Comparison of ENCODE assay signal across 24 mouse cellular contexts in the genomic region with DNA sequence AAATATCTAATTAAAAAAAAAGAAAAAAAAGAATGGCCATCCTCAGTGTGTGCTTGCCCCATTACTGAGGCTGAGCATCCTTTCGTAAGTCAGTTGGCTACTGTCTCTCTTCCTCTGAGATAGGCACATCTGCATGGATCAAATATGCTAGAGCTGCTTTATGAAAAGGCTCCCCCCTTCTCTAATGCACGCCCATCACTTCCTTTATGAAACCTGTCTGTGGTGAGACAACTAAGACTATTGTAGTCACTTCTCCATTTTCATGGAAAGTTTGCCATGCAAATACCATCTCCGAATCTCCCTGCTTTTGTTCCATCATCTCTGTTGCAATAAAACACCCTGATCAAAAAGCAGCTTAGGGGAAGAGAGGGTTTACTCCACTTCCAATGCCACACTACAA. TPM values are rescaled to one million over a fixed set of nuclear protein-coding genes. Genes with fewer than 3 reads are reported as not detected.
A peak's percentile ranks its signal among the peaks of the same experiment; 100 is the strongest.
DNase-seq lines count a peak whose midpoint lies in the region; ATAC-seq lines count a peak whose summit lies in the region.
"Had no signal": no experiment of that assay in that cellular context is flagged by ENCODE, and none has a peak within 500 bp of the region (broad histone marks: within the 10 kb centered on the region; RNA-seq: fewer than 3 reads in every experiment).

No protein-coding gene starts in this region.

- no peaks in the 10 kb centered on the region for H3K27me3 ChIP-seq in splenic B cell, adult 2 months (ENCODE audit: control insufficient read depth, insufficient read depth, low read length, poor library complexity, severe bottlenecking)
- H3K27me3 ChIP-seq: forebrain, embryonic 12.5 days; heart, embryonic 15.5 days; midbrain, embryonic 13.5 days had no signal

- no peaks in the 10 kb centered on the region for H3K36me3 ChIP-seq in splenic B cell, adult 2 months (ENCODE audit: control insufficient read depth, insufficient read depth, low read length, poor library complexity, severe bottlenecking)
- H3K36me3 ChIP-seq: forebrain, embryonic 12.5 days; heart, embryonic 15.5 days; limb, embryonic 10.5 days; midbrain, embryonic 13.5 days had no signal

- no peak for ATAC-seq in CD4-positive, CD25-positive, alpha-beta regulatory T cell, adult 4 months
- ATAC-seq in hematopoietic stem cell, adult 5-6 weeks (replicated peaks in 1 of 2; ENCODE audit: insufficient read depth in 1 of 2, low FRiP score in 2 of 2, low TSS enrichment in 1 of 2, low read depth in 1 of 2, poor library complexity in 2 of 2, severe bottlenecking in 2 of 2), result peak; percentile 91 to 94
- ATAC-seq in activated CD4-positive, CD25-positive, alpha-beta regulatory T cell, adult 4 months, result no peak
- ATAC-seq: inflammation-experienced regulatory T-cells, adult 6 months; midbrain, embryonic 13.5 days had no signal

- DNase-seq in CD4-positive, CD25-positive, alpha-beta regulatory T cell, adult 2 months (ENCODE audit: low read depth, low spot score), result peak; percentile 15
- peak; percentile 38 for DNase-seq in lung, postnatal 25 days (ENCODE audit: low spot score)
- DNase-seq in lung, postnatal 14 days, result no peak
- peak; percentile 89 for DNase-seq in splenic B cell, adult 2 months (ENCODE audit: low read depth, low spot score)
- DNase-seq in thymus, postnatal 36 days, result no peak
- DNase-seq: cerebellum, postnatal 25 days; gastrocnemius, postnatal 36 days; lung, postnatal 10 days; retina, postnatal 1 day; right cerebral cortex, postnatal 4 days had no signal

RNA-seq across cellular contexts. Expression of a gene that starts 9.8 kb away (rescaled TPM):
- polyA plus RNA-seq in CD4-positive, CD25-positive, alpha-beta regulatory T cell, adult 4 months (2017; shearing (Covaris generic)), result under 1 TPM; 0.16 to 0.23 TPM
- total RNA-seq in hematopoietic stem cell, adult 5-6 weeks (2017), result 0.19 and 1.4 TPM in 2 replicates
- polyA plus RNA-seq in activated CD4-positive, CD25-positive, alpha-beta regulatory T cell, adult 4 months (2017; shearing (Covaris generic)), result not detected
- total RNA-seq: adrenal gland, postnatal 4 days; ES-E14; gastrocnemius, postnatal 36 days; layer of hippocampus, adult 18-20 months; left cerebral cortex, adult 18-20 months had no signal
- polyA plus RNA-seq: heart, embryonic 15.5 days; hindbrain, embryonic 11.5 days; kidney, embryonic 14.5 days; limb, embryonic 10.5 days; midbrain, embryonic 13.5 days had no signal

RNA-seq across cellular contexts. Expression of a gene that starts 33.0 kb away (rescaled TPM):
- polyA plus RNA-seq in CD4-positive, CD25-positive, alpha-beta regulatory T cell, adult 4 months (2017; shearing (Covaris generic)), result 10 to 100 TPM; 16.4 to 19.2 TPM
- 44.9 and 47.3 TPM in 2 replicates for total RNA-seq in hematopoietic stem cell, adult 5-6 weeks (2017)
- polyA plus RNA-seq in activated CD4-positive, CD25-positive, alpha-beta regulatory T cell, adult 4 months (2017; shearing (Covaris generic)), result 10 to 100 TPM; 15.5 to 19.6 TPM

RNA-seq across cellular contexts. Expression of a gene that starts 54.6 kb away (rescaled TPM):
- 1 to 10 TPM; 1.0 to 1.6 TPM for polyA plus RNA-seq in CD4-positive, CD25-positive, alpha-beta regulatory T cell, adult 4 months (2017; shearing (Covaris generic))
- total RNA-seq in hematopoietic stem cell, adult 5-6 weeks (2017), result 116 and 119 TPM in 2 replicates
- polyA plus RNA-seq in activated CD4-positive, CD25-positive, alpha-beta regulatory T cell, adult 4 months (2017; shearing (Covaris generic)), result 1 to 10 TPM; 1.3 to 1.6 TPM

Comparison
In these comparisons a context has a peak if more than half of its experiments do, and no peak if none do; other contexts are left out.
1. DNase-seq: peak in CD4-positive, CD25-positive, alpha-beta regulatory T cell, adult 2 months (single experiment), lung, postnatal 25 days (single experiment) and splenic B cell, adult 2 months (single experiment); none in lung, postnatal 14 days (single experiment) and thymus, postnatal 36 days (0 of 2).
2. ATAC-seq: peak in hematopoietic stem cell, adult 5-6 weeks (2 of 2); none in CD4-positive, CD25-positive, alpha-beta regulatory T cell, adult 4 months (single experiment) and activated CD4-positive, CD25-positive, alpha-beta regulatory T cell, adult 4 months (single experiment).